Mouse (Mus musculus): Measurements from ENCODE around the gene Cck. TPM values are rescaled to one million over a fixed set of nuclear protein-coding genes. Genes with fewer than 3 reads are reported as not detected.

Gene Cck
- not detected for polyA plus RNA-seq (2017; shearing (Covaris generic))

DNA sequence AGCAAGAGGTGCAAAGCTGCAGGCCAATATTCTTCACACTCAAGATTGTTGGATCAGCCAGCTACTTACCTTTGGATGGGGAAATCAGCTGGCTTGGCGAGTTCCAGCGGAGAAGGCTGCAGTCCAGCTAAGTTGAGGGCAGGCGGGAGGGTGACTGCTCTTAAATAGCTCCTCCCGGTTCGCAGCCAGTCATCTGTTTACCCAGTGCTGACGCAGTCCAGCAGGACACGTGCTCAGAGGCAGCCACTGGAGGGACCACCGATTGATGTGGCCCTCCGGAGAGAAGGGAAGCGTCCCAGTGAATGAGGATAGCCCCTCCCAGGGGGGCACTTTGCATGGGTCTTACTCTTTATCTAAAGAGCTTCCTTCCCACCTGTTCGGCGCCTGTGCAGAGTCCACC lies at the start of gene Cck:
Gene Cck, minus strand, starts transcription at position 166 of the 400 bp plus-strand sequence.
- no peak for ATAC-seq

DNA sequence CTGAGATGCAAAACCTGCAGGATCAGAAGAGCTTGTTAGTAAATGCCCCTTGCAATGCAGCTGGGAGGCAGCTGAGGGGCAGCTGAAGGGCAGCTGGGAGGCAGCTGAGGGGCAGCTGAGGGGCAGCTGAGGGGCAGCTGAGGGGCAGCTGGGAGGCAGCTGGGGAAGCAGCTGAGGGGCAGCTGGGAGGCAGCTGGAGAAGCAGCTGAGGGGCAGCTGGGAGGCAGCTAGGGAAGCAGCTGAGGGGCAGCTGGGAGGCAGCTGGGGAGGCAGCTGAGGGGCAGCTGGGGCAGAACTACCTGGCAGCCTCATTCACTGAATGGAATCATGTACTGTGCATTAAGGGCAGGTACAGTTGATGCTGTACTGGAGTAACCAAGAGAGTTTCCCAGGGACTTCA lies 46.0 kb upstream of the Cck start:
- no peak for ATAC-seq

DNA sequence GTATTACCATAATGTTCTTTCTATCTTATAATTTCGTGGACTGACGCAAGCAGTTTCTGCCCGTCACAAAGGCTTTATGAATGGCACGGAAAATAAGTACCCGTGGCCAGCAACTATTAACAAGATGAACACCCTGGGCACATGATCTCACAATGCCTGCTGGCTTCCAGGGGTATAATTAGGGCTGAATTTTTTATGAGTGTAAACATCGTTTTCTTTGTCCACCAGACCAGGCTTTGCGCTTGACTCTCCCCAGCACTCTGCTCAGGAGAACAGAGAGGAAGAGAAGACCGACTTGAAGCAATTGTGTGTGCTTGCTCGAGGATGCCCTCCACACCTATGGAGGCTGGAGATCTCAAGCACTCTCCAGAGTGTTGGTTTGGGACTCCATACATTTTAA lies 37.1 kb upstream of the Cck start:
- no peak for ATAC-seq

DNA sequence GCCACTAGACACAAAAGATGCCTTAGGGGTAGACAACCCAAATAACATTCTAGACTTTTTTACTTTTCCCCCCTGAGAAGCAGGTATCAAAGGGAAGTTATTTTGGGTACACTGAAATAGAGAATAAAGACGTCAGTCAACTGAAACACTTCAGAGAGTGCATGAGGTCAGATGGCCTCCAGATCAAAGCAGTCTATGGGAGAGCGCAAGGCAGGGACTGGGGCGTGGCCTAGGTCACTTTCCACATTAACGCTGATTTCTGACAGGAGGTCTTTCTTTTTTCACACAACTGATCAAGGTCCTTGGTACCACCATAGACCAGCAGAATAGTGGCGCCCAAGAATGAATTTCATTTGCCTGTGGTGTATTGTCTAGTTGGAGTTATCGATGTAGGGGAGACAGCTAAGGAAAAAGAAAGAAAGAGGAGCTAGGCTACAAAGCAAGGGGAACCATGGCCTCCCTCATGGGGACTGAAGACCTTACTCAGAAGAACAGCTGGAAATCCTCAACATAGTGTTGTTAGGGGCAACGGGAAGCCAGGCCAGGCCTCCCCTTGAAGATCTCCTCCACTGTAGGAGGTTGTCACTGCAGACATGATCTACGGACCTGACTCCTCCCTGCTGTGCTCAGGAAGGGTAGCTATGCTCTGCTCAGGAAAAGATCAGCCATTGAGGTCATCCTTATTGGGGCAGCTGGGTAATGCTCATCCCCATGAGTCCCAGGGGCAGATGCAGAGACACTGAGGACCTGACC lies 33.3 kb upstream of the Cck start:
- ATAC-seq: no peak

GRCm38 (mm10) chr9:121526171-121526570 lies 30.7 kb upstream of the Cck start:
- ATAC-seq: no peak

- no peak for ATAC-seq
Observed at GRCm38 (mm10) chr9:121520047-121520446, 24.6 kb upstream of the Cck start.

DNA sequence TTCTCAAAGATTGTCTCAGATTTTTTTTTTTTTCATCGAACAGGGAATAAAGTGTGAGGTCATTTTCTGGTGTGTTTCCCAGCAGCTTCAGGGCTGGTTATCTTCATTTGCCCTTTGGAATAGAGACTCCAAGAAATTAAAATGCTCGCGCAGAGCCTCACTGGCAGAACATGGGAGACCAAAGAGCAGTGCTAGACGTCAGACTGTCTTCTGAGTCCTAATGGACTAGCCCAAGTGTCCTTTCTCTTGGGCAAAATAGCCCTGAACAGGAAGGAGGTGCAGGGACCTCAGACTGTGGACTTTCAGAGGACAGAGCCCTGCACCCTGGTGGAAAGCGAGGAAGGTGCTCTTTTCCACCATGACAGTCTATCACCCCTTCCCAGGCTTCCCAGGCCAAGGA lies 19.0 kb upstream of the Cck start:
- ATAC-seq: no peak

DNA sequence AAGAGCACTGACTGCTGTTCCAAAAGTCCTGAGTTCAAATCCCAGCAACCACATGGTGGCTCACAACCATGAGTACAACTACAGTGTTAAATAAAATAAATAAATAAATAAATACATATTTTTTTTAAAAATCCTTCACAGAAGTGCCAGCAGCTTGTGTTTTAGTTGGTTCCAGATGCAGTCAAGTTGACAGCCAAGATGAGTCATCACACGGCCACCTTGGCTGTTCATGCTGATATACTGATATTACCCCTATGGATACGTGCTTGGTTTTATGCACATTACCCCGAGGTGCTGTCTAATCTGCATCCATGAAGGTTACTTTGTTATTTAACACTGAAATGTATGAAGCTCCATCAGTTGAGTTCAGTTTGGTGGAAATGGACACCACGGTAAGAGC lies 16.4 kb upstream of the Cck start:
- ATAC-seq: no peak

- no peak for ATAC-seq
Observed at GRCm38 (mm10) chr9:121506478-121507180, 11.1 kb upstream of the Cck start.

DNA sequence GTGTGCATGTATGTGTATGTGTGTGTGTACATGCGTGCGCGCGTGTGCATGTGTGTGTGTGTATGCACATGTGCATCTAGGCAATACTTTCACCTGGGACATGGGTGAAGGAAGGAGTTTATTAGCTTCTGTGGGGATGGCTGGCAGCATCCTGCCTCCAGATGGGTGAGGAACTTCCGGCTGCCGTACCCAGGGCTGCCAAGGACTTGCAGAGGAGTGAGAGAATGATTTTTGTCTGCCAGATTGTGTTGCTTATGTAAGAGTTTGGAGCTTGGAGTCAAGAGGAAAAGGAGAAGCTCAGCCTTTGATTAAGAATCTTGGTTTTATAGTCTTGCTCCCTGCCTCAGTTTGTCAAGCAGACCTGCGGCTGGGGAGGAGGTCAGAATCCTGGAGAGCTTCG lies 9.9 kb upstream of the Cck start:
- ATAC-seq: no peak

DNA sequence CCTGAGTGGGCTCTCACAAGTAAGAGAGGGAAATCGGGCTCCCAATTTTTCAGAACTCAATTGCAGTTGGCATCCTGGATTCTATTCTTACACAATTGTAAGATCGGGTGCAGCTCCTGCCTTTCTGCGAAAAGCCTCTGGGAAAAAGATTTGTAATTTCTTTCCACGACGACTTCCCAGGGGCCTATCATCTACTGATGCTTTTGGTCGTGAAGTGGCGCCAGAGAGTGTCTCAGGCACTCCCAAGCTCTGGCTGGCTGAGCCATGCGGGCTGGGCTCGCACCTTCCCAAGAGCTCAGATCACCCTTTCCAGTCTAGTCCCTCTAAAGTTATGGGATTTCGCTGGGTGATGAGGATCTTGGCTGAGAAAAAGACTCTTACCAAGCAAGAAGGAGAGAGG lies 608 bp upstream of the Cck start:
- ATAC-seq: no peak

GRCm38 (mm10) chr9:121494006-121494767 lies 1.3 kb downstream of the Cck start:
- ATAC-seq: no peak

- ATAC-seq: no peak
Observed at GRCm38 (mm10) chr9:121491592-121492240, 3.8 kb downstream of the Cck start.

DNA sequence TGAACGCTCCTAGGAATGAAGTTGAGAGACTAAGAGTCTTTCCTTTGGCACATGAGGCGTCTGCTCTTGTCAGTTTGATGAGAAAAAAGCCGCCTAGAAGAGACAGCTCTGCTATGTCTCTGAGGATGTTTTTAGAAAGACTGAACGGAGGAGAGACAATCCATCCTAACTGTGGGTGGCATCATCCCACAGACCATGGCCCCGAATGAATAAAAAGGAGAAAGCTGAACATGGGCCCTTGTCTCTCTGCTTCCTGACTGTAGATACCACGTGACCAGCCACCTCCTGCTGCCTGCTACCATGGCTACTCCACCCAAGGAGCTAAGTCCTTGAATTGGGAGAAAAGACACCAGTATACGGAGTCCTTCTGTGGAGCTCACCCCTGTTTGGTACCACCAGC lies 8.3 kb downstream of the Cck start:
- no peak for ATAC-seq

GRCm38 (mm10) chr9:121479453-121479852 lies 16.0 kb downstream of the Cck start:
- peak; percentile 59 for ATAC-seq

DNA sequence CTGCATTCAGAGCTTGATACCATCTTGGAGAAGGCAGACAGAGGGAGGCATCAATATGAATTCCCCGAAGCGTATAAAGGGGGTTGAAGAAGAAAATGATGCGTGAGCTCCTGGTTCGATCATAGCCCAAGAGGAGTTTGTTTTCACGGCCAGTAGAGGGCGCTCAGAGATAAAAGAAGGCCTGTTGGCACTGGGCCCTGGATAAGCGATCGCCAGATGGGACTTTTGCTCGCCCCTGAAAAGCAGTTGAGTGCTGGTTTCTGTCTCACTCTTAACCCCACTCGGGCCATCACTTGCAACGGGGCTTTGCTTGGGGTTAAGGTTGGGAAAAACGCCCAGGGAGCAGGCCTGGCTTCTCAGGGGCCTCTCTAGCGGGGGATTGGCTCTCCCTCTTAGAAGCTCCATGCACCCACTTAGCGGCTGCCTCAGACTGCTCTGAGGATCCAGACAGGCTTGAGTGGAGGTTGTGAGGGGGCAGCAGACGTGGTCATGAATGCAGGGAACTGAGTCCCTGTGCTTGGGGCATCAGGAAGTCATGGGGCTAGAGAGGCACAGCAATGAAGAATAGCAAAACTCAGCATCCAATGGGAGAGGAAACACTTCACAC lies 18.1 kb downstream of the Cck start:
- peak; percentile 45 for ATAC-seq

- ATAC-seq: no peak
Observed at GRCm38 (mm10) chr9:121475488-121476452, 19.7 kb downstream of the Cck start.

DNA sequence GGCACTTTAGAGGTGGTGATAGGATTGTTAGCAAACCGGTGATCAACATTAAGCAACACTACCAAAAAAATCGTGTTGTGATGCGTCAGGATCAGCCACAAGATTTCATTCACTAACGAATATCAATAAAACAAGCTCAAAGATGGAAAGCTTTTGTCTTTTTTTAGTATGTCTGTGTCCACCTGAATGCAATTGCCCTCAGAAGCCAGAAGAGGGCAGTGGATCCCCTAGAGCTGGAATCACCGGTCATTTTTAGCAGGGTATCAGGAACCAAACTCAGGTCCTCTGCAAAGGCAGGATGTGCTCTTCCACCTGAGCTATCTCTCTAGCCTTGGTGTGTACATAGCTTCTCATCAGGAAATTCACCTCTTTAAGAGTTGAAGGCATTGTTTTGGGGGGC lies 20.7 kb downstream of the Cck start:
- no peak for ATAC-seq

DNA sequence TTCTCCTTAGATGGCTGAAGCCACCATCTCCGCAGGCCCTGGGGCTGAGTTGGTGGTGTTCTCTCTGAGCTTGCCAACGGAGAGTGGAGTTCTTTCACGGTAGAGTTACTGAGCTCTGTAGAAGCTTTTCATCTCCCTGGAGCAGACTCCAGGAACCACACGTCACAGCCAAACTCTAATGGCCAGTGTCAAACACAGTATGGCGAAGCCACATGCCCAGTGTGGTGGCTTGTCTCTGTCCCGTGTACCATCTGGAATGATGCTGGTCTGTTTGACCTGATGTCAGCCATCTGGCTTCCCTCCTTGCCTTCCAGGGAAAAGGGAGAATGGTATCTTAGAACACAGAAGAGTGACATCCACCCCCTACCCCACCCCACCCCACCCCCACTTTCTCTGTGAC lies 25.8 kb downstream of the Cck start:
- ATAC-seq: no peak

DNA sequence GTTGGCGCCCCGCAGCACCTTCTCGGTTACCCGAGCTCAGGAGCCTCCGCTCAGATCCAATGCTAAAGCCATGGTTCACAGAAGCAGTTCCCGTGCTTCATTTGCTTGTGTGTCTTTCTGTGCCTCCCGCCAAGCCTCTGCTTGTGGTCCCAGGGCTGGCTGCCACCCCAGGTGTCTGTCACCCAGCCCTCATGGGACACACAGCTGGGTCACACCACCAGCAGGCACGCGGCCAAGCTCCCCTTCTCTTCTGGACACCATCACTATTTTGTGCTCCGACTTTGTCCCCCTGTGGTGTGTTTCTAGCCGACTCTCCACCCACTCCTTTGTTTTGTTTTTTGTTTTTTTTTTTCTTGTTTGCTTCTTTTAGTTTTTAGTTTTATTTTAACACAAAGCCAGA lies 28.0 kb downstream of the Cck start:
- no peak for ATAC-seq

DNA sequence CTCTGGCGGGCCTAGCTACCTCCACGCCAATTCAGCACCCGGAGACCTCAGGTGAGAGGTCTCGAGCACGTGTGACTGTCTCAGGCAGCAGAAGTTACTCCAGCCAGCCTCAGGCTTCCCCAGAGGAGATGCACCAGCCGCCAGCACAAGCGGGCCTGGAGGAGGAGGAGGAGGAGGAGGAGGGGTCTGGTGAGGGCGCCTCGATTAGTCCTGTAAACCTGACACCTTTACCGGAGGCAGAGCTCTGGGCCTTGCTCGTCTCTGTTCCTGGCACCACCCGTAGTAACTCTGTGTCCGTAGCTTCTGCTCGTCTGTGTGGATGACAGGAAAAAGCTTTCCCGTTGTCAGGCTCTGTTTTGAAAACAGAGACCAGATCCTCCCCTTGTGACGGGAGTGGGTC lies 35.0 kb downstream of the Cck start:
- no peak for ATAC-seq

Measured in activated CD4-positive, CD25-positive, alpha-beta regulatory T cell, adult 4 months (primary cell).